Mouse (Mus musculus): ENCODE data around the gene Gm8122.
"Not testable (repeated sequence)": the region's sequence is repeated elsewhere in the genome, so short reads cannot be mapped to it uniquely, and the experiment has no call there.

- TF ChIP-seq CTCF (IDR thresholded peaks at IDR 0.05; ENCODE audit: low read depth); EP300 (optimal IDR thresholded peaks at IDR 0.05): not testable (repeated sequence)
Measured at GRCm38 (mm10) chr14:43249611-43250170, 14.6 kb upstream of the Gm8122 start.

All from stomach, postnatal 0 days (tissue).